Comparison of ENCODE assay signal across 17 mouse cellular contexts in genomic region chr2:66165025-66165424, GRCm38 (mm10). TPM values are rescaled to one million over a fixed set of nuclear protein-coding genes. Genes with fewer than 3 reads are reported as not detected.
"Had no signal": no experiment of that assay in that cellular context is flagged by ENCODE, and none has a peak within 500 bp of the region (broad histone marks: within the 10 kb centered on the region; RNA-seq: fewer than 3 reads in every experiment).

No protein-coding gene starts in this region.

- H3K9ac ChIP-seq: lung, embryonic 14.5 days; midbrain, embryonic 12.5 days; neural tube, embryonic 12.5 days; stomach, embryonic 15.5 days had no signal

- H3K9me3 ChIP-seq: midbrain, embryonic 10.5 days; midbrain, embryonic 12.5 days; neural tube, embryonic 12.5 days; stomach, embryonic 15.5 days had no signal

- H3K27ac ChIP-seq: midbrain, embryonic 10.5 days; midbrain, embryonic 12.5 days; neural tube, embryonic 12.5 days; stomach, embryonic 15.5 days; stomach, postnatal 0 days had no signal

- H3K36me3 ChIP-seq: midbrain, embryonic 10.5 days; midbrain, embryonic 12.5 days; neural tube, embryonic 12.5 days; stomach, embryonic 15.5 days had no signal

- H3K4me3 ChIP-seq: midbrain, embryonic 10.5 days; midbrain, embryonic 12.5 days; neural tube, embryonic 12.5 days; stomach, embryonic 15.5 days had no signal

- ATAC-seq: midbrain, embryonic 16.5 days had no signal

- DNase-seq: lung, adult 18-20 months; lung, embryonic 14.5 days; lung, postnatal 10 days; lung, postnatal 4 days; midbrain, embryonic 14.5 days; retina, postnatal 1 day; right cerebral cortex, postnatal 14 days; thymus, adult 2 months; thymus, postnatal 25 days; thymus, postnatal 4 days had no signal

- H3K4me1 ChIP-seq: midbrain, embryonic 10.5 days; midbrain, embryonic 12.5 days; neural tube, embryonic 12.5 days; stomach, embryonic 15.5 days had no signal

- H3K27me3 ChIP-seq: midbrain, embryonic 12.5 days; neural tube, embryonic 12.5 days; stomach, embryonic 15.5 days had no signal

- H3K4me2 ChIP-seq: lung, embryonic 14.5 days; midbrain, embryonic 12.5 days; neural tube, embryonic 12.5 days; stomach, embryonic 15.5 days had no signal

RNA-seq across cellular contexts. Expression of gene Galnt3, which starts 40.2 kb away (rescaled TPM):
- total RNA-seq: megakaryocyte-erythroid progenitor cell, adult 5-6 weeks had no signal
